Mouse (Mus musculus) kidney, postnatal 25 days (tissue): ENCODE data around the gene Tgfbr3.
"Not testable (repeated sequence)": the region's sequence is repeated elsewhere in the genome, so short reads cannot be mapped to it uniquely, and the experiment has no call there.

Experiments
- DNase-seq, 2 experiments: peaks; one replicate each; pipeline ENCODE4 v3.0.0; 2021; ENCODE audit warnings: mixed read lengths in 2 of 2

Gene Tgfbr3

DNA sequence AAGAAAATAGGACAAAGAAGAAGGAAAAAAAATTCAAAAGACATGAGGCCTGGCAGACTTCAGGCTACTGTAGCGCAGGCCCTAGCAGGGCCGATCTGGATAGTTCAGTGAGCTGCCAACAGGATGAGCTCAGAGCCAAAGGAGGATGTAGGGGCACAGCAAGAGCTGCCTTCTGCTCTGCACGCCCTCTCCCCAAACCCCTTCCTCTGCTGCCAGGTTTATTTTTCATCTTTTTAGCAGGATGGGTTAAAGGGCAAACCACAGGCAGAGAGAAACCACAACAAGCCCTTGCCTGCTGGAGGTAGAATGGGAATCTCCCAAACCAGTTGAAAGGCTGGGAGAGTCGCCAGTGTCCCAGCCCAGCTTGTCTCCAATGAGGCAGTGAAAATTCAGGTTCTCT lies 10.2 kb downstream of the Tgfbr3 start:
- DNase-seq = peak in 1 of 2 experiments; percentile 9

DNA sequence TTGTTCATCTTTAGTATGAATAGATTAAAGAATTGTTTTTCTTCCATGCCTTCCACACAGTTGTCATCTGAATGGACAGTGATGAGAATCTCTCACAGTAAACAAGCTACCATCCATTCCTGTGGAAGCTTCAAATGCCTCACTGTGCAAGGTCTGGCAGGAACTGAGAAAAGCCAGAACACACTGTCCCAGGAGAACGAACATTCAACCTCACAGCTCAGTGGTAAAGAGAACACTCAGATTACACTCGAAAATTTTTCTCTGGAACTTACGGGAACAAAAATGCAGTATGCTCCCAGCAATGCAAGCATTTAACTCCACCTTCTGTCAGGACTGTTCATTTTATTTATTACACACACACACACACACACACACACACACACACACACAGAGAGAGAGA lies 13.2 kb downstream of the Tgfbr3 start:
- no peak for DNase-seq

DNA sequence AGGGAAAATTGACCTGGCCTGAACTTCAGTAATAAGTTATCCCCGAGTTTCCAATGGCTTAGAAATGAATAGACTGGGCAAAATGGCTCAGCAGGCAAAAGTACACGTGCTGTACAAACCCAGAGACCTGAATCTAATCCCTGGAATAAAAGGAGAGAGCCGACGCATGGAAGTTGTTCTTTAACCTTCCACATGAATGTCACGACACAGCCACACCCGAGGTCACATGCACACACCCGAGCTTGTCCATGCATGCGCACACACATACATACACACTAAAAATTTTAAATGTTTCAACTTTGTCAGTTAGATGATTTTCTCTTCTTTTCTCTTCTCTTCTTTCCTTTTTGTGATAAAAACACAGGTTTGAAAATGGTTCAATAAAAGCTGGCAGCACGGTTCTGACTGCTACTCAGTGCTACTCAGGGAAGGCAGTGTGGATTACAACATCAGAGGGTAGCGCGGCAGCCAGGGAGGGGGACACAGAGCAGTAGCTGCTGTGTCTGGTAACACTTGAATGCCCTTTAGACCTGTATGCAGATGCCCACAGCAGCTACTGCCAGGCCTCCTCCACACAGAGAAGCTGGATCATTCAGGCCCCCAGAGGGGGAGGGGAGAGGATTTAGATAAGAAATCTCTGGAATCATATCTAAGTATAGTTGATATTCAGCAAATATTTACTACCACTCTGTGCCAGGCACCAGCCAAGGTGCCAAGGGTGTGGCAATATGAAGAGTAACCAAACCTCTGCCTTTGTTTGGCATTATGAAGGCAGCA lies 17.0 kb downstream of the Tgfbr3 start:
- DNase-seq = peak; percentile 32 to 64

DNA sequence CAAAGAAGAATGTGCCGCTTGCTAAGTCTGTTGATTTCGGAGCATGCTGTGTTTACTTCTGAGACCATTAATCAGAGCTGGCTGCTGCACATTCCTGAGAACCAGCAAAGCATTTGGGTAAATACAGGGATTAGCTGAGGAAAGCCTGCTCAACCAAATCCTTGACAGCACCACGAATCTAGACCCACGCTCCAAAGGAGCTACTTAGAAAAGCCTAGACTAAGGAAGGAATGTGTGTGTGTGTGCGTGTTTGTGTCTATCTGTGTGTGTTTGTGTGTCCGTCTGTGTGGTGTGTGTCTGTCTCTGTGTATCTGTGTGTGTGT lies 20.5 kb downstream of the Tgfbr3 start:
- DNase-seq = peak; percentile 42 to 55

DNA sequence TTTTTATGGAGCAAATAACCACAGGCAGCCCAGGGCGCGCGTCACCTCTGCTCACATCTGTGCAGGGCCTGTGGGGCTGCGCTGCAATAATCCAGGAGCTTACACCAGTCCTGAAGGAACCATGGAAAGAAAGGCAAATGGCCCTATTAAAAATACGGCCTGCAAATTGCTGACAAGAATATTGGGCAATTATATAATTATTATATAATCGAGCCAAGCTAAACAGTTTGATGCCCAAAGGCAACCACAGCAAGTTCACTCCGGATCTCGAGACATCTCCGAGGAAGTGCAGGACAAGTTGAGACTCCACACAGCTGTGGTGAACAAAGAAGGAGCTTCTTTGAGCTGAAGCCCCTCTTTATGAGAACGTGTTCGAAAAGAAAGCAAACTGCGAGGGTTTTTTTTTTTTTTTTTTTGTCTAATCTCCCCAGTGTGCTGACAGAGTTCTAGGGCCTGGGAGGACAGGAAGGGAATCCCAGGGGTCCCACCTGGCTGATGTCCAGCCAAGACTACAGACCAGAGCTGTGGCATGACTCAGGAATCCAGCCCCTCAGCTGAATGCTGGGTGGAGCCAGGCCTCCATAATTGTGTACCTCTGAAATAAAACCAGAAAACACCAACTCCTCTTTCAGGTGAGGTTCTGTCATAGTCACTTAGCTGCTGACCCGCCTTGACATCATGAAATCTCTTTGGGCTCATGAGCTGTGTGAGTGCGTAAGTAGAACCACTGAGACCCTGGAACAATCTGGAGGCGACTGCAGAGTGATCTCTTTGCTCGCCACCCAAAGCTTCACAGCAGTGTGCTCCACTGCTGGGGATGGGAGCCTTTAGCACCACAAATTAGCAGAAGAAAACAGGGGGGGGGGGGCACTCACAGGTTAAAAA lies 21.1 kb downstream of the Tgfbr3 start:
- peak; percentile 28 to 58 for DNase-seq

GRCm38 (mm10) chr5:107266566-107266965 lies 22.9 kb downstream of the Tgfbr3 start:
- DNase-seq = no peak

DNA sequence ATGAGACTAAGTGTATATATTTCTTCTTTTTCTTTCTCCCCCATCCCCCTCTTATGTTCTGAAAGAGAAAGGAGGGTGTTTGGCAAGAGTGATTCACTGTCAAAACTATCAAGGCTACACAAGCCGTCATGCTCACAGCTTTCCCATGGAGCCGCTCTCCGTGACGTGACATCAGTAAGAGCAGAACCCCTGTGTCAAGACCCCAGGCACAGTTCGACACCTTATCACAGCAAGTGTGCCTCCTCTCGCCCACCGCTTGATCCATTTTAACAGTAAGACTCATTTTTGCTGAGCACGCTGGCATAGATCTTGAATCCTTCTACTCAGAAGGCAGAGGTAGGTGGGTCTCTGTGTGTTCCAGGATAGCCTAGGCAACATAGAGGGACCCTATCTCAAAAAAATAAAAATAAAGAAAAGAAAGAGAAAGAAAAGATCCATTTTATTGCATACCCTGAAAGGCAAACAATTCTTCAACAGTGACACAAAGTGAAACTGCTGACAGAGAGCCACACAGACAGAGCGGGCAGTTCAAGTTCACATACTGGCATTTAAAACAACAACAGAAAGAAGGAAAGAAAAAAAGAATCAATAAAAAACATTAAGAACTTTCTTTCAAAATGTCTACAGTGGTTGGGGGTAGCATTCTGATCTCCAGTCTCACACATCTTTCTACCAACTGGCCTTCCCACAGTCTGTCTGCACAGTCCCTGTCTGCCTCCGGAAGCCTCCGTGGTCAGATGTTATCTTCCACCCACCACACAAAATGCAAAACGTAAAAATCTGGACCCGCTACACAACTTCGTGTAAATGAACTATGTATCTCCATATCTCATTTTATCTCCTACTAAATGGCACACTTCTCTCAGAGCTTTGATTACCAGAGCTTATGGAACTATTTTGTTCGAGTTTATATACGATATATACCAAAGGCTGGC lies 24.7 kb downstream of the Tgfbr3 start:
- DNase-seq = no peak

- DNase-seq = no peak
Measured at GRCm38 (mm10) chr5:107263836-107264235, 25.6 kb downstream of the Tgfbr3 start.

DNA sequence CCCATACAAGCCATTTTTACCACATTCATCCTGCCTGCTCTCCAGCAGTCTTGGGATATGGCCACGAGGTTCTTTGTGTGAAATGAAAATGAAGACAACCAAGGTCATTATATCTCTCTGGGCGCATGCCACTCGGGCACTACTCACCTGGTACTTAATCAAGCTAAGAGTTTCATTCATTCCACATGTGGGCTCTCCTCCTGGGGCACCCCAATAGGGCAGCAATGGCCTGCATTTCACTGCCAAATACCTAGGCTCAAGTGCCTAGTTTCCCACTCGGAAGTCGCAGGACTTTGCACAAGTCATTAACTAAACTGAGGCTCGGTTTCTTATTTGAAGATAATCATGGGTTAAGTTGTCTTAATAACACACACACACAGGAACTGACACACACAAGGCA lies 27.5 kb downstream of the Tgfbr3 start:
- no peak for DNase-seq

DNA sequence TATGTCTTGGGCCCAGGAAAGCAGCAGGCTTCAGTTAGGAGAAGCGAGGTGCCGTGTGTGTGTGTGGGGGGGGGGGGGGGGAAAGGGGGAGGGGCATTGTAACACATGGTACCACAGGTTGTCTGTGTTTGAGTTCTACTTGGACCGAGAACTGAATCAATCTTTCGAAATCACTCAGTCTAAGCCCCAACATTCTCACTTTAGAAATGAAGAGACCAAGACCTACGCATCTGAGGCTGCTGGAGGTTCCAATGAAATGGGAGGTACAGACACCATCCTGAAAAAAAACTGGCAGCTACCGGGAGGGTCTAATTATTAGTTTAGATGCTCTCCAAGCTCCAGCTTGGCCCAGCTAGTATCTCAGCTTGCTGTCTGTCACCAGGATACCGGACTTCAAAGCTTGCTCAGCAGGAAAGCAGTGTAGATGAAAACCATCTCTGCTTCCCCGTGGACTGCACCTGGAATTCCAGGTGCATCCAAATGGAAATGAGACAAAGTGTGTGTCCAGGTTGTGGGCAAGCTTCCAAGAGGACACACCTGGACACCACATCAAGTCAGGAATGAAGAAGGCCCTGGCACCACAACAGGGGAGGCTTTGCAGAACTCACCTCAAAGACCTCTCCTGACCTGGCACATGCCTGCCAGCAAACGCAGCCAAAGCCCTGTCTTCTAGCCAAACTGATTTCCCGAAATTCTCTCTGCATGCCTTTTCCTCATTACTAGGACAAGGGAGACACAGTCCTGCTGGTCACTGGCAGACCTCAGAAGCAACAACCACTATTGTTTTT lies 28.5 kb downstream of the Tgfbr3 start:
- DNase-seq = no peak

GRCm38 (mm10) chr5:107259487-107260040 lies 29.9 kb downstream of the Tgfbr3 start:
- DNase-seq = no peak

DNA sequence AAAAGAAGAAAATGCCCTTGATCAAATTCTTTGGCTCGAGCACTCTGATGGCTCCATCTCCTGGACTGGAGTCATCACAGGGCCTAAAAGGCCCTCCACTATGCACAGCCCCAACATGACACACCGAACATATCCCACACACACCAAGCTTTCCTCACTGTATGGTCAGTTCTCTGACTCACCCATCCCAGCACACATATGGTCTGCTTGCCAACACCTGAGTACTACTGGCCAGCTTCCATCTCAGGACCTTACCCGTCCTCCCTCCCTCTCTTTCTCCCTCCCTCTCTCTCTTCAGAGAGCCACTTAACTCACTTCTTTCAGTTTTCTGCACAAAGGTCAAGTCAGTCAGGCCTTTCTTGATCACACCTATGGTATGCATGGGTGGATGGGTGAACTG lies 36.0 kb downstream of the Tgfbr3 start:
- no peak for DNase-seq

- no peak for DNase-seq
Measured at GRCm38 (mm10) chr5:107252435-107252834, 37.0 kb downstream of the Tgfbr3 start.

DNA sequence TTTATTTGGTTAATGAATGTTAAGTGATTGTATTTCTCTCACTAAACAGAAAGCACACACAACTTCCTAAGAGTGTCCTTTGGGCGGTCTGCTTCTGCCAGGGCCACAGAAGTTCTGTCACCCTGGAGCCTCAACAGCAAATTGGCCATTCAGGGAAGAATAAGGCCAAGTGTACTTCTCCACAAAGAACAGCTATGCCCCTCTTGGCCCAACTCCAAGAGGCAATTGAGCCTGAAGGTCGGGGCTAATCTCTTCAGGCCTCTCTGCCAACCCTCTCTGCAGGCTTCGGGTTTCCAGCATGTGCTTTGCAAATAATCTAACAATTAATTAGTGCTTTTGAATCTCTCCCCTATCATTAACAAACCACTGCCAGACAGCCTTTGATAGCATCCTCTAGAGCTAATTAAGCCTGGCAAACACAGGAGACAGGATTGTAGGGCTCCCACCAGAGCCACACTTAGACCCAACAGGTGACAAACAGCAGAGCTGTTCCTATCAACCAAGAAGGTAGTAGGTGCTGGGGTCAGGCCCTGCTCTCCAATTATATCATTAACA lies 37.6 kb downstream of the Tgfbr3 start:
- peak; percentile 62 to 73 for DNase-seq

DNA sequence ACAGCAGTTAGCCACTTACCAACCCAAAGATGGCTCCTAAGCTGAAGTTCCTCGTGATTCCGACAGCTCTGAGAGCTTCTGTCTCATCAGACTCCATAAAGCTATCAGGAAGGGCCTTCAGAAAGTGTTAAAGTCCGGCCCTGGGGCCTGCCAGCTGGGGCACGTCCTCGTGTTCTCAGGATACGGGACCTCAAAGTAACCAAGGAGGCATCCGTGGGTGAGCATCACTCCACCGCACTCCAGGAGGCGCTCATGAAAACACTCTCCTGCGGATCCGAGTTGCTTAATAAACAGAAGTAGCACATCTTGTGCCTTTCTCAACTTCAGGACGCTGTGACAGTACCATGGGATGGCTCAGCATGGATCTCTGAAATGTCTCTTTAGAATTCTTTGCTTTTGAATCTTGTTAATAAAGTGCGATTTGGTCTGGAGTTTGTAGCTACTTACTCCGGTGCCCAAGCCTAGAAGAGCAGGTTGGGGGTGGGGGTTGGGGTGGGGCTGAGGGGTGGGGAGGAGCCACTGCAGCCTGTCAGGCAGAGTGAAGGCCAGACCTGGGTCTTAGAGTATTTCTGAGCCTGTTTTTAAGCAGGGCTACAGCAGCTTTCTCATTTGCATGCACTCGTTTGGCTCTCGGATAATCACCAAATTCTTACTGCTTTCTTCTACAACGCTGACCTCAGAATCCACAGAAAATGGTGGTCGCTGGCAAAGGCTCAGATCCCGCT lies 38.7 kb downstream of the Tgfbr3 start:
- DNase-seq = peak in 1 of 2 experiments; percentile 14

- no peak for DNase-seq
Measured at GRCm38 (mm10) chr5:107248732-107249131, 40.7 kb downstream of the Tgfbr3 start.

DNA sequence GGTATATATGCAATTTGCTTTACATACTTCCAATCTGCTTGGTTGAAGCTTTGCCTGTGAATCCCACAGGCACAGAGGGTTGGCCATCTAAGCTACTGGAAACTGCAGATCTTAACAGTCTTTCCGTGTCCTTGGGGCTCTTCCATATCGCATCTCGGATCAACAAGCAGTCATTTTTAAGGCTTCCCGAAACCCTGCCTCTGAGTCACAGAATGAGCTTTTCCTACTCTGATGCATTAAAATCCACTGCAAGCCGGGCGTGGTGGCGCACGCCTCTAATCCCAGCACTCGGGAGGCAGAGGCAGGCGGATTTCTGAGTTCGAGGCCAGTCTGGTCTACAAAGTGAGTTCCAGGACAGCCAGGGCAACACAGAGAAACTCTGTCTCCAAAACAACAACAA lies 41.1 kb downstream of the Tgfbr3 start:
- DNase-seq = not testable (repeated sequence)

DNA sequence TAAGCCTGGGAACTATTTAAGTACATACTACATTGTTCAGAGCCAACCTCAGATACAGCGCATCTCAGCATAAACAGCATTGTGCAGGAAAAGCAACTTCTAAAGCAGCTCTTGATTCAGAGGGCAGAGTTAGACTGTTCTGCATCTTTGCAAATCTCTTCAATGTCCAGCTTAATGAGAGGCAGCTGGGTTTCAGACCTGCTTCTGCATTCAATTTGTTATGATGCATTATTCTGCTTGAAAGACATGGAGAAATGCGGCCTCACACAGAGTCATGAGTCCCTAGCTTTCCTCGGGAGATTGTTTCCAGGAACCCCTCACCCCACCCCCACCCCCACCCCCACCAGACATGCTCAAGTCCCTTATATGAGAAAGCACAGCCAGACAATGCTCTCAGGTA lies 41.6 kb downstream of the Tgfbr3 start:
- no peak for DNase-seq

- no peak for DNase-seq
Measured at GRCm38 (mm10) chr5:107243445-107243844, 46.0 kb downstream of the Tgfbr3 start.

GRCm38 (mm10) chr5:107242993-107243392 lies 46.4 kb downstream of the Tgfbr3 start:
- no peak for DNase-seq

DNA sequence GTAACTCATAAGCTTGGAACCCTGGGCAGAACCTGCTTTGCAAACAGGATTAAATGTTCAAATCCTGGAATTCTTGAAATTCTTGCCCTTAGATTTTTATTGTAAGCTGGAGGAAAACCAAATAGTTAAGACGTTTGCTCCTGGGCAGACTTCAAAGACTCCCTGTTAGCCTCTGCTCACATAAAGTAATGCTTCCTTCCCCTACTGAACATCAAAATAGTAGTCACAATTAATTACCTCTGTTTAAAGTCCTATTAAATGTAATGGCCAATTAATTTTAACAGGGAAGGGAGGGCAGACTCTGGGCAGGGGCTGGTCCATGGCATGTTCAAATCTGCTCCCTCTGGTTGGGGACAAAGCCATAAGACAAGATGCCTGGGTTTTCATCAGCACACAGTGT lies 49.2 kb downstream of the Tgfbr3 start:
- DNase-seq = no peak
